Mouse (Mus musculus) neutrophil, adult 83 days (primary cell): ENCODE data around the gene Gm9046. TPM values are rescaled to one million over a fixed set of nuclear protein-coding genes. Genes with fewer than 3 reads are reported as not detected.

ENCODE experiments used
- total RNA-seq, 2 experiments: library from RNA; stranded (reverse); gene quantifications; one replicate each; pipeline ENCODE4 v1.2.4; 2023

The Gm9046 gene
- total RNA-seq, result not detected

DNA sequence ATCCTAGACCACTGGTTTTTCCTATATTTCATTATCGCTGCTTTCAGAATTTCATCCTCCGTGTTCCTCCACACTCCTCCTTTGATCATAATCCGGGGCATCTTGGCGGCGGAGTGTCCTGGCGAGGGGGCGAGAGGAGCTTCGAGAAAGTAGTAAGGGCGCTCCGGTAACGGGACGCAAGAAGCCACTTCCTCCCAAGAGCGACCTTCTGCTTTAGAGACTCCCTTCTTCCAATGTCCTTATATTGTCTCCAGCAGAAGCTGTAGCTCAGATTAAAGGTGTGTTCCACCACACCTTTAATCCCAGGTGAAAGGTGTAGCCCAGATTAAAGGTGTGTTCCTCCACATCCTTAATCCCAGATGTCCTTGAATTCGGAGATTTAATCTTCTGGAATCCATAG, at the start of gene Gm9046:
Gene Gm9046 (minus strand): TSS at position 101 of the 400 bp plus-strand sequence.

GRCm38 (mm10) chr10:118354005-118354404, 10.9 kb upstream of the Gm9046 start, which contains the start of gene Gm9049:
Gm9049 (minus strand) TSS chr10:118354105.

DNA sequence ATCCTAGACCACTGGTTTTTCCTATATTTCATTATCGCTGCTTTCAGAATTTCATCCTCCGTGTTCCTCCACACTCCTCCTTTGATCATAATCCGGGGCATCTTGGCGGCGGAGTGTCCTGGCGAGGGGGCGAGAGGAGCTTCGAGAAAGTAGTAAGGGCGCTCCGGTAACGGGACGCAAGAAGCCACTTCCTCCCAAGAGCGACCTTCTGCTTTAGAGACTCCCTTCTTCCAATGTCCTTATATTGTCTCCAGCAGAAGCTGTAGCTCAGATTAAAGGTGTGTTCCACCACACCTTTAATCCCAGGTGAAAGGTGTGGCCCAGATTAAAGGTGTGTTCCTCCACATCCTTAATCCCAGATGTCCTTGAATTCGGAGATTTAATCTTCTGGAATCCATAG, 5.5 kb upstream of the Gm9046 start, which contains the start of gene Gm9048:
Gene Gm9048 (minus strand): TSS at position 101 of the 400 bp plus-strand sequence.

DNA sequence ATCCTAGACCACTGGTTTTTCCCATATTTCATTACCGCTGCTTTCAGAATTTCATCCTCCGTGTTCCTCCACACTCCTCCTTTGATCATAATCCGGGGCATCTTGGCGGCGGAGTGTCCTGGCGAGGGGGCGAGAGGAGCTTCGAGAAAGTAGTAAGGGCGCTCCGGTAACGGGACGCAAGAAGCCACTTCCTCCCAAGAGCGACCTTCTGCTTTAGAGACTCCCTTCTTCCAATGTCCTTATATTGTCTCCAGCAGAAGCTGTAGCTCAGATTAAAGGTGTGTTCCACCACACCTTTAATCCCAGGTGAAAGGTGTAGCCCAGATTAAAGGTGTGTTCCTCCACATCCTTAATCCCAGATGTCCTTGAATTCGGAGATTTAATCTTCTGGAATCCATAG, 5.3 kb downstream of the Gm9046 start, which contains the start of gene Gm9045:
Gene Gm9045 (minus strand): TSS at position 101 of the 400 bp plus-strand sequence.

GRCm38 (mm10) chr10:118332308-118332707, 10.7 kb downstream of the Gm9046 start, which contains the start of gene Gm9044:
Gm9044 (minus strand) TSS chr10:118332408.

GRCm38 (mm10) chr10:118326869-118327268, 16.2 kb downstream of the Gm9046 start, which contains the start of gene Gm9040:
Gm9040 (minus strand) TSS chr10:118326969.

GRCm38 (mm10) chr10:118294938-118295337, 48.1 kb downstream of the Gm9046 start, which contains the start of gene Iltifb:
Iltifb (minus strand) TSS chr10:118295038.

Other genes with a start within 250 kb of the Gm9046 start
- gene Mdm1, start 201.4 kb downstream of the Gm9046 start, total RNA-seq, result 10 to 100 TPM; 12.1 to 14.7 TPM
- not detected for gene Il22, start 138.3 kb downstream of the Gm9046 start, total RNA-seq
- under 1 TPM; 0.37 to 0.62 TPM for gene Gm32717, start 102.5 kb downstream of the Gm9046 start, total RNA-seq
- gene Gm32802, start 84.6 kb downstream of the Gm9046 start, total RNA-seq, result under 1 TPM; 0.37 to 0.62 TPM
- not detected for gene Iltifb, start 48.2 kb downstream of the Gm9046 start, total RNA-seq
- gene Gm9040, start 16.3 kb downstream of the Gm9046 start, total RNA-seq, result not detected
- not detected for gene Gm9044, start 10.8 kb downstream of the Gm9046 start, total RNA-seq
- gene Gm9045, start 5.4 kb downstream of the Gm9046 start, total RNA-seq, result not detected
- gene Gm9048, start 5.4 kb upstream of the Gm9046 start, total RNA-seq, result not detected
- not detected for gene Gm9049, start 10.8 kb upstream of the Gm9046 start, total RNA-seq
- not detected for gene Ifng, start 97.8 kb upstream of the Gm9046 start, total RNA-seq